14 mouse cellular contexts compared by ENCODE assay signal in genomic region chr5:96804304-96804703, GRCm38 (mm10). TPM values are rescaled to one million over a fixed set of nuclear protein-coding genes. Genes with fewer than 3 reads are reported as not detected.
DNase-seq lines count a peak whose midpoint lies in the region; ATAC-seq and TF ChIP-seq lines count a peak whose summit lies in the region.
"Had no signal": no experiment of that assay in that cellular context is flagged by ENCODE, and none has a peak within 500 bp of the region (broad histone marks: within the 10 kb centered on the region; RNA-seq: fewer than 3 reads in every experiment).

No protein-coding gene starts in this region.

- ATAC-seq in Patski: peak; percentile 52
- ATAC-seq in kidney, embryonic 15.5 days (replicated peaks; ENCODE audit: low FRiP score): no peak
- ATAC-seq: forebrain, embryonic 14.5 days had no signal

- WGBS in kidney, embryonic 15.5 days: 53% methylated on average over 4 of the region's 4 CpGs

- no peak for TF ChIP-seq CTCF in gastrocnemius, adult 2 months (IDR thresholded peaks at IDR 0.05)
- TF ChIP-seq CTCF in Patski (IDR thresholded peaks at IDR 0.05): no peak

- H3K27ac ChIP-seq in gastrocnemius, adult 2 months: peak overlapping the region; percentile 70
- peak overlapping the region; percentile 65 for H3K27ac ChIP-seq in kidney, embryonic 15.5 days
- H3K27ac ChIP-seq: hindbrain, embryonic 10.5 days; limb, embryonic 13.5 days; neural tube, embryonic 12.5 days; stomach, embryonic 15.5 days had no signal

- no peaks in the 10 kb centered on the region for H3K36me3 ChIP-seq in kidney, embryonic 15.5 days
- H3K36me3 ChIP-seq: hindbrain, embryonic 10.5 days; limb, embryonic 13.5 days; neural tube, embryonic 12.5 days; stomach, embryonic 15.5 days had no signal

- H3K4me1 ChIP-seq in kidney, embryonic 15.5 days: peaks cover 55% of the 10 kb centered on the region
- H3K4me1 ChIP-seq: neural tube, embryonic 12.5 days had no signal

- CTCF ChIA-PET in Patski (lab: Charles Lee): interaction anchor here (1.3 to 2.4 kb wide), 2 partner anchors 14 to 35 kb away, joined by 5 to 8 read pairs; no protein-coding TSS in a partner anchor

- peak; percentile 30 for DNase-seq in gastrocnemius, adult 2 months
- DNase-seq in gastrocnemius, postnatal 36 days: no peak
- peak; percentile 91 for DNase-seq in Patski (ENCODE audit: low read depth, low spot score)
- peak; percentile 83 for DNase-seq in lung, postnatal 36 days
- no peak for DNase-seq in retina, embryonic 14.5 days (ENCODE audit: low spot score)
- DNase-seq in thymus, postnatal 25 days: no peak
- no peak for DNase-seq in layer of hippocampus, postnatal 14 days (ENCODE audit: low spot score in 2 of 2)
- DNase-seq: right cerebral cortex, postnatal 14 days had no signal

- in situ Hi-C loops in Patski (cut with MboI; ENCODE audit: low pct_unique_long_range_greater_than_20kb): no loop called here

- no peaks in the 10 kb centered on the region for H3K9me3 ChIP-seq in kidney, embryonic 15.5 days (replicated peaks)
- H3K9me3 ChIP-seq: hindbrain, embryonic 10.5 days; limb, embryonic 13.5 days; neural tube, embryonic 12.5 days; stomach, embryonic 15.5 days had no signal

- no peaks in the 10 kb centered on the region for H3K27me3 ChIP-seq in Patski
- no peaks in the 10 kb centered on the region for H3K27me3 ChIP-seq in kidney, embryonic 15.5 days
- H3K27me3 ChIP-seq: limb, embryonic 13.5 days; neural tube, embryonic 12.5 days; stomach, embryonic 15.5 days had no signal

- no peak overlapping the region for H3K9ac ChIP-seq in kidney, embryonic 15.5 days
- H3K9ac ChIP-seq: limb, embryonic 13.5 days; neural tube, embryonic 12.5 days; stomach, embryonic 15.5 days had no signal

- peak overlapping the region; percentile 26; the same call in 1 of the 2 replicates for H3K4me3 ChIP-seq in gastrocnemius, adult 2 months
- no peak overlapping the region for H3K4me3 ChIP-seq in kidney, embryonic 15.5 days (replicated peaks)
- H3K4me3 ChIP-seq: hindbrain, embryonic 10.5 days; limb, embryonic 13.5 days; neural tube, embryonic 12.5 days; stomach, embryonic 15.5 days had no signal

- intact Hi-C loops in gastrocnemius, adult 2 months (cut with DNase I): no loop called here
- intact Hi-C loops in gastrocnemius, postnatal 36 days (cut with DNase I): no loop called here

- H3K4me2 ChIP-seq in kidney, embryonic 15.5 days: no peak overlapping the region
- H3K4me2 ChIP-seq: limb, embryonic 13.5 days; neural tube, embryonic 12.5 days; stomach, embryonic 15.5 days had no signal

- POLR2A ChIA-PET in Patski (lab: Charles Lee): interaction anchor here (0.7 kb wide), 1 partner anchor 11 kb away, joined by 6 read pairs; the partner anchor contains the start of gene Anxa3

RNA-seq across cellular contexts. Expression of gene Anxa3, which starts 11.2 kb away (rescaled TPM):
- 10 to 100 TPM; 11.9 to 22.3 TPM for total RNA-seq in gastrocnemius, adult 2 months (2021)
- 10 to 100 TPM; 13.2 to 13.3 TPM for total RNA-seq in gastrocnemius, postnatal 36 days (2021)
- 424 TPM for polyA plus RNA-seq in Patski (2021)
- 68.1 and 68.2 TPM in 2 replicates for polyA plus RNA-seq in kidney, embryonic 15.5 days (2015; fragmentation: Nextera tagmentation; extraction: Ambion mirVana)
- total RNA-seq in layer of hippocampus, postnatal 14 days (2021): 10 to 100 TPM; 18.6 to 18.8 TPM

Comparison
In these comparisons a context has a peak if more than half of its experiments do, and no peak if none do; other contexts are left out.
1. DNase-seq: peak in gastrocnemius, adult 2 months (single experiment), Patski (single experiment) and lung, postnatal 36 days (single experiment); none in gastrocnemius, postnatal 36 days (0 of 2), retina, embryonic 14.5 days (single experiment), thymus, postnatal 25 days (single experiment) and layer of hippocampus, postnatal 14 days (0 of 2).